Mouse (Mus musculus): ENCODE measurements at regions not wholly inside any gene's neighbourhood (a gene's known extent, or its start where the extent isn't known, plus 50 kb on each side); places are given as distances from the start of the nearest gene placed in this dataset.
"Not testable (repeated sequence)": the region's sequence is repeated elsewhere in the genome, so short reads cannot be mapped to it uniquely, and the experiment has no call there.

GRCm38 (mm10) chr3:56980593-56981304 lies 321.0 kb downstream of the Tm4sf1 start:
- DNase-seq (ENCODE audit: low read depth, low spot score): no peak

- no peak for DNase-seq (ENCODE audit: low read depth, low spot score)
Observed at GRCm38 (mm10) chr3:56966008-56966407, 335.8 kb downstream of the Tm4sf1 start.

GRCm38 (mm10) chr3:56965444-56965843 lies 336.3 kb downstream of the Tm4sf1 start:
- DNase-seq (ENCODE audit: low read depth, low spot score): no peak

- no peak for DNase-seq (ENCODE audit: low read depth, low spot score)
Observed at GRCm38 (mm10) chr3:56964156-56964555, 337.6 kb downstream of the Tm4sf1 start.

GRCm38 (mm10) chr3:56963251-56963650 lies 338.5 kb downstream of the Tm4sf1 start:
- DNase-seq (ENCODE audit: low read depth, low spot score): no peak

GRCm38 (mm10) chr3:56962248-56963013 lies 339.4 kb downstream of the Tm4sf1 start:
- no peak for DNase-seq (ENCODE audit: low read depth, low spot score)

- DNase-seq (ENCODE audit: low read depth, low spot score): no peak
Observed at GRCm38 (mm10) chr3:56956978-56957377, 344.8 kb downstream of the Tm4sf1 start.

GRCm38 (mm10) chr3:56955799-56956121 lies 346.0 kb downstream of the Tm4sf1 start:
- no peak for DNase-seq (ENCODE audit: low read depth, low spot score)

DNA sequence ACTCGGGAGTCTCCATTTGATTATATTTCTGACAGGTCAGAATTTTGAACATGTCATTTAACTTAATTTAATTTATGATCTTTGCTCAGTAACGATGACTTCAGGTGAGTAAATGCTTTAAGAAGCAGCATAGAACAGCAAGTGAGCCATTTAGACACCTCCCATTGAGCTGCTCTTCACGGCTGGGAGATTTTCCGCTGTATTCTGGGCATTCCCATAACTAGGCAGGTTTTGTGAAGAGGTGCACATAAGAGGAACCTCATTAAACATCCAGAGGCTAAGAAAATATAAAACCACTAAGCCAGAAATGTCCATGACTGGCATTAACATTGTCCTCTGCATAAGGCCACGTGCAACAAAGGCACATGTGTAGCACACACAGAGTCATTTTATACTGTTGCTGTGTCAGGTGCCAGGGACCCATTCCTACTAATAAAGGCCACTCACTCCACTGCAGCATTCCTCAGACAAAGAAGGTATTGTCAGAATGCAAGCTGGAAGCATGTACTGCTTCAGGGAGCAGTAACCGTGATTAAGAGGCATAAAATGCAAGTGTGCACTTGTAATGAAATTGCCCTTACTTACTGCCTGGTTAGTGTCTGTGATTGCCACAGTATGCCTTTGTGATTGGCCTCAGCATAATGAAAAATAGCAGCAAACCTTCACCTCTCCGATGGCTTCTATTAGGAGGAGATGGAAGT lies 346.5 kb downstream of the Tm4sf1 start:
- DNase-seq (ENCODE audit: low read depth, low spot score): no peak

DNA sequence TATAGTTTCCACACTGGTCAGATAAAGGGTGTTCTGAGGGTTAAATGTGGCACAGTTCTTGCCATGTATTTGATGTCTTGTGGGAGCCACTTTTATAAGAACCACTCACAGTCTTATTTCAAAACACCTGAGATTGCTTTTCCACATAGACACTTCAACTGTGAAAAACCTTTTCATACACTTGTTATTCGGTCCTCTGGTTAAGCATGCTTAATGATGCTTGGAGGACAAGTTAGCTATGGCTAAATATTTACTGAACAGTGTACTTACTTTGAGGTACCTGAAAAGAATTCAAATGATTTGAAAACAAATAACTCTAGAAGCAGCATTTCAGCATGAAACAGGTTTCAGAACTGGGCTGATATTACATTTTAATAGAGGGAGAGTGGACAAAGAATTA lies 359.2 kb downstream of the Tm4sf1 start:
- not testable (repeated sequence) for DNase-seq (ENCODE audit: low read depth, low spot score)

DNA sequence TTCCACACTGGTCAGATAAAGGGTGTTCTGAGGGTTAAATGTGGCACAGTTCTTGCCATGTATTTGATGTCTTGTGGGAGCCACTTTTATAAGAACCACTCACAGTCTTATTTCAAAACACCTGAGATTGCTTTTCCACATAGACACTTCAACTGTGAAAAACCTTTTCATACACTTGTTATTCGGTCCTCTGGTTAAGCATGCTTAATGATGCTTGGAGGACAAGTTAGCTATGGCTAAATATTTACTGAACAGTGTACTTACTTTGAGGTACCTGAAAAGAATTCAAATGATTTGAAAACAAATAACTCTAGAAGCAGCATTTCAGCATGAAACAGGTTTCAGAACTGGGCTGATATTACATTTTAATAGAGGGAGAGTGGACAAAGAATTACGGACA lies 372.8 kb downstream of the Tm4sf1 start:
- not testable (repeated sequence) for DNase-seq (ENCODE audit: low read depth, low spot score)

- no peak for DNase-seq (ENCODE audit: low read depth, low spot score)
Observed at GRCm38 (mm10) chr3:56898491-56898890, 403.3 kb downstream of the Tm4sf1 start.

GRCm38 (mm10) chr3:56877062-56877461 lies 424.7 kb downstream of the Tm4sf1 start:
- peak; percentile 8 for DNase-seq (ENCODE audit: low read depth, low spot score)

DNA sequence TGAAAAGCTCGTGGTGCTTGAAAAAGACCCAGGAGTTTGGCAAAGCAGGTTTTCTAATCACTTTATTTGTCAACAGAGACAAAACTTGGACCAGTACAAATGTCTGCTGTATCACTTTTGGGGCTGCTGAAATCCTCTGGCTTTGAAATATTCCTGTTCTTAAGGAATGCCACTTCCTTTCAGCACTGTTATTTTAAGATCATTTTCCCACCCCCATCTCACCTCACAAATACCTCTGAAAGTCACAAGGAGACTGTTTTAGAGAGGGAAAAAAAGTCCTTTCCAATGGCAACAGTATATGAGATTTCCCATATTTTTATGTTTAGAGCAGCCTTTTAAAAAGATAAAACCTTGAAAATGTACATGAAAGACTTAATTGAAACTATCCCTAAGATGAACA lies 438.2 kb downstream of the Tm4sf1 start:
- DNase-seq (ENCODE audit: low read depth, low spot score): no peak

GRCm38 (mm10) chr3:56859841-56860240 lies 441.9 kb downstream of the Tm4sf1 start:
- no peak for DNase-seq (ENCODE audit: low read depth, low spot score)

- no peak for DNase-seq (ENCODE audit: low read depth, low spot score)
Observed at GRCm38 (mm10) chr3:56845462-56845770, 456.4 kb downstream of the Tm4sf1 start.

DNA sequence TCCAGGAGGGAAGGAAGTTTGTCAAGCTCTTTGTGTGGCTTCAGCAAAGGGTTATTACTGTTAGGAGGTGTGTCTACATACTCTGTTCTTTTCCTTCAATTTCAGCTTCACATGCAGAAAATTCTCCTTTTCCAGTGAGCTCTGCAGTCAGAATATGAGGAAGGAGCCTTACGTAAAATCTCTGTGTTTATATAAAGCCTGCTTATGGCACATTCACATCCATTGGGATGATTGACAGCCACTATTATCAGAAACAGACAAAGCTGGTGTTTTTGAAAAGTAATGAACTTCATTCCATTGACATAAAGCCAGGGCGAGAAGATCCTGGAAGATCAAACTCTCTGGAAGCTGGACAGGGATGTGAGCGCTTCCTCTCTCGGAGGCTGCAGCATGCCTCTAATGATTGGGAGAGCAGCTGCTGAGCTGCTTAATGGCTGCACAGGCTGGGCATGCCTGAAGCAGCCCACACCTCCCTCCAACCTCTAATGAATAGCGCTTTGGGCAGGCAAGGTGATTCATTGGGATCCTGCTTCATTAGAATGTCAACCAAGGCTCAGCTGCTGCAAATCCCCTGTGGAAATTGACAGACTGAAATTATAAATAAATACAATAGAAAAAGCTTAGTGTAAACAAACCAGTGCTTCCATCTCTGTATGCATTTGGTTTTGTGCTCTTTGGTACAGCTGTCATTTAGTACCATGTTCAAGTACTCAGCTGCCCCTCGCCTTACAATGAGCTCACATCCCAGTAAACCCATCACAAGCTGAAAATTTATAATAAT lies 456.9 kb downstream of the Tm4sf1 start:
- no peak for DNase-seq (ENCODE audit: low read depth, low spot score)

- no peak for DNase-seq (ENCODE audit: low read depth, low spot score)
Observed at GRCm38 (mm10) chr3:56837176-56837575, 464.6 kb downstream of the Tm4sf1 start.

GRCm38 (mm10) chr3:56830315-56831097 lies 471.3 kb downstream of the Tm4sf1 start:
- DNase-seq (ENCODE audit: low read depth, low spot score): no peak

- DNase-seq (ENCODE audit: low read depth, low spot score): no peak
Observed at GRCm38 (mm10) chr3:56824157-56824556, 477.6 kb downstream of the Tm4sf1 start.

- DNase-seq (ENCODE audit: low read depth, low spot score): no peak
Observed at GRCm38 (mm10) chr3:56810548-56811071, 491.2 kb downstream of the Tm4sf1 start.
